Mouse (Mus musculus): ENCODE results near the gene Pgbd1. TPM values are rescaled to one million over a fixed set of nuclear protein-coding genes. Genes with fewer than 3 reads are reported as not detected.
"Not testable (repeated sequence)": the region's sequence is repeated elsewhere in the genome, so short reads cannot be mapped to it uniquely, and the experiment has no call there.

Pgbd1 gene
- polyA plus RNA-seq (2016; fragmentation: Nextera tagmentation; extraction: Ambion mirVana) = 2.2 and 3.1 TPM in 2 replicates

GRCm38 (mm10) chr13:21440503-21441206 lies at the start of gene Pgbd1:
Gene Pgbd1, minus strand, starts transcription at chr13:21441058.
- Histone ChIP-seq H3K9me3 (replicated peaks) (no peaks in the 10 kb centered on the region), H3K4me3 (peak within 1 kb of the TSS; percentile 70), H3K27me3 (replicated peaks) (no peaks in the 10 kb centered on the region), H3K4me1 (replicated peaks) (peaks cover 6% of the 10 kb centered on the region), H3K4me2 (peak within 1 kb of the TSS; percentile 90), H3K9ac (peak within 1 kb of the TSS; percentile 86), H3K27ac (ENCODE audit: poor library complexity, severe bottlenecking) (peak within 1 kb of the TSS; percentile 90), H3K36me3 (peaks cover 30% of the 10 kb centered on the region)
- peak; percentile 85 for ATAC-seq (ENCODE audit: insufficient number of reproducible peaks, low FRiP score)
- under 1% methylated on average over 32 of the region's 32 CpGs for WGBS

GRCm38 (mm10) chr13:21486881-21487280 lies 46.0 kb upstream of the Pgbd1 start:
- no peak overlapping the region for H3K27ac ChIP-seq (ENCODE audit: poor library complexity, severe bottlenecking)
- H3K4me2 ChIP-seq = no peak overlapping the region
- peaks cover 16% of the 10 kb centered on the region for H3K36me3 ChIP-seq
- peaks cover 3% of the 10 kb centered on the region for H3K9me3 ChIP-seq (replicated peaks)
- no peak overlapping the region for H3K4me3 ChIP-seq
- no peaks in the 10 kb centered on the region for H3K27me3 ChIP-seq (replicated peaks)
- ATAC-seq (ENCODE audit: insufficient number of reproducible peaks, low FRiP score) = no peak
- no peaks in the 10 kb centered on the region for H3K4me1 ChIP-seq (replicated peaks)
- WGBS = 78% methylated on average over 1 of the region's 1 CpGs
- no peak overlapping the region for H3K9ac ChIP-seq

- H3K27ac ChIP-seq (ENCODE audit: poor library complexity, severe bottlenecking) = peak within 1 kb of the TSS; percentile 70
- ATAC-seq (ENCODE audit: insufficient number of reproducible peaks, low FRiP score) = peak; percentile 82
These were observed 38.2 kb upstream of the Pgbd1 start, which contains the start of the genes Zkscan4 and Gm10065 for GRCm38 (mm10) chr13:21478759-21479670. Gene Zkscan4, plus strand, starts transcription at chr13:21478907. Gene Gm10065, minus strand, starts transcription at chr13:21479441.

GRCm38 (mm10) chr13:21472427-21472826 lies 31.6 kb upstream of the Pgbd1 start:
- Histone ChIP-seq H3K4me2 (no peak overlapping the region), H3K9me3 (replicated peaks) (no peaks in the 10 kb centered on the region), H3K4me1 (replicated peaks) (peaks cover 9% of the 10 kb centered on the region; the same call in 1 of the 2 replicates), H3K36me3 (no peaks in the 10 kb centered on the region), H3K27ac (ENCODE audit: poor library complexity, severe bottlenecking) (no peak overlapping the region), H3K4me3 (no peak overlapping the region), H3K9ac (no peak overlapping the region), H3K27me3 (replicated peaks) (no peaks in the 10 kb centered on the region)
- ATAC-seq (ENCODE audit: insufficient number of reproducible peaks, low FRiP score) = no peak
- 21% methylated on average over 4 of the region's 4 CpGs for WGBS

More at GRCm38 (mm10) chr13:21478759-21479670, 38.2 kb upstream of the Pgbd1 start, which contains the start of the genes Zkscan4 and Gm10065:
- WGBS = 6% methylated on average over 29 of the region's 31 CpGs
- H3K4me1 ChIP-seq (replicated peaks); H3K9me3 ChIP-seq (replicated peaks); H3K36me3 ChIP-seq; H3K27me3 ChIP-seq (replicated peaks): not testable (repeated sequence)
- Histone ChIP-seq H3K9ac (peak within 1 kb of the TSS; percentile 74), H3K4me3 (peak within 1 kb of the TSS; percentile 69), H3K4me2 (peak within 1 kb of the TSS; percentile 84)

- H3K9me3 ChIP-seq (replicated peaks) = no peaks in the 10 kb centered on the region
- H3K27me3 ChIP-seq (replicated peaks) = no peaks in the 10 kb centered on the region
- H3K4me2 ChIP-seq = peak overlapping the region; percentile 91
- no peak overlapping the region for H3K27ac ChIP-seq (ENCODE audit: poor library complexity, severe bottlenecking)
- no peaks in the 10 kb centered on the region for H3K36me3 ChIP-seq
- no peak for ATAC-seq (ENCODE audit: insufficient number of reproducible peaks, low FRiP score)
- H3K9ac ChIP-seq = no peak overlapping the region
- H3K4me1 ChIP-seq (replicated peaks) = peaks cover 9% of the 10 kb centered on the region; the same call in 1 of the 2 replicates
- WGBS = 6% methylated on average over 9 of the region's 9 CpGs
- H3K4me3 ChIP-seq = peak overlapping the region; percentile 66
These were observed 28.2 kb upstream of the Pgbd1 start for GRCm38 (mm10) chr13:21469097-21469496.

- peak; percentile 97 for ATAC-seq (ENCODE audit: insufficient number of reproducible peaks, low FRiP score)
- Histone ChIP-seq H3K4me3 (peak within 1 kb of the TSS; percentile 66), H3K4me1 (replicated peaks) (peaks cover 9% of the 10 kb centered on the region; the same call in 1 of the 2 replicates), H3K27ac (ENCODE audit: poor library complexity, severe bottlenecking) (peak within 1 kb of the TSS; percentile 32; the same call in 1 of the 2 replicates), H3K9ac (peak within 1 kb of the TSS; percentile 77), H3K36me3 (no peaks in the 10 kb centered on the region), H3K9me3 (replicated peaks) (no peaks in the 10 kb centered on the region), H3K27me3 (replicated peaks) (no peaks in the 10 kb centered on the region), H3K4me2 (peak within 1 kb of the TSS; percentile 91)
- under 1% methylated on average over 54 of the region's 54 CpGs for WGBS
These were observed 27.5 kb upstream of the Pgbd1 start, which contains the start of gene Nkapl for GRCm38 (mm10) chr13:21468061-21469019. Gene Nkapl, minus strand, starts transcription at chr13:21468509.

- Histone ChIP-seq H3K27me3 (replicated peaks) (no peaks in the 10 kb centered on the region), H3K4me3 (no peak overlapping the region), H3K27ac (ENCODE audit: poor library complexity, severe bottlenecking) (no peak overlapping the region), H3K9ac (no peak overlapping the region), H3K4me1 (replicated peaks) (peaks cover 5% of the 10 kb centered on the region; the same call in 1 of the 2 replicates), H3K4me2 (no peak overlapping the region), H3K36me3 (no peaks in the 10 kb centered on the region), H3K9me3 (replicated peaks) (no peaks in the 10 kb centered on the region)
- ATAC-seq (ENCODE audit: insufficient number of reproducible peaks, low FRiP score) = no peak
- 82% methylated on average over 10 of the region's 10 CpGs for WGBS
These were observed 26.5 kb upstream of the Pgbd1 start for GRCm38 (mm10) chr13:21467336-21467735.

GRCm38 (mm10) chr13:21462516-21462915 lies 21.7 kb upstream of the Pgbd1 start:
- not testable (repeated sequence) for H3K36me3 ChIP-seq; H3K4me2 ChIP-seq; ATAC-seq (ENCODE audit: insufficient number of reproducible peaks, low FRiP score); H3K4me1 ChIP-seq (replicated peaks); H3K27ac ChIP-seq (ENCODE audit: poor library complexity, severe bottlenecking); H3K4me3 ChIP-seq; H3K9ac ChIP-seq; H3K9me3 ChIP-seq (replicated peaks); H3K27me3 ChIP-seq (replicated peaks)
- WGBS = 52% methylated on average over 9 of the region's 9 CpGs

GRCm38 (mm10) chr13:21456347-21456746 lies 15.5 kb upstream of the Pgbd1 start:
- peak; percentile 67 for ATAC-seq (ENCODE audit: insufficient number of reproducible peaks, low FRiP score)
- H3K4me2 ChIP-seq = no peak overlapping the region
- H3K4me1 ChIP-seq (replicated peaks) = peaks cover 15% of the 10 kb centered on the region
- no peak overlapping the region for H3K27ac ChIP-seq (ENCODE audit: poor library complexity, severe bottlenecking)
- H3K27me3 ChIP-seq (replicated peaks) = no peaks in the 10 kb centered on the region
- no peak overlapping the region for H3K4me3 ChIP-seq
- peaks cover 4% of the 10 kb centered on the region; the same call in 1 of the 2 replicates for H3K36me3 ChIP-seq
- no peak overlapping the region for H3K9ac ChIP-seq
- H3K9me3 ChIP-seq (replicated peaks) = no peaks in the 10 kb centered on the region
- 5% methylated on average over 4 of the region's 4 CpGs for WGBS

GRCm38 (mm10) chr13:21454133-21454532 lies 13.3 kb upstream of the Pgbd1 start:
- ATAC-seq (ENCODE audit: insufficient number of reproducible peaks, low FRiP score) = peak; percentile 56; the same call in 1 of the 2 replicates
- H3K9me3 ChIP-seq (replicated peaks) = no peaks in the 10 kb centered on the region
- peak overlapping the region; percentile 85; the same call in 1 of the 2 replicates for H3K27ac ChIP-seq (ENCODE audit: poor library complexity, severe bottlenecking)
- H3K4me3 ChIP-seq = no peak overlapping the region
- H3K36me3 ChIP-seq = peaks cover 10% of the 10 kb centered on the region
- peaks cover 15% of the 10 kb centered on the region for H3K4me1 ChIP-seq (replicated peaks)
- 45% methylated on average over 3 of the region's 3 CpGs for WGBS
- H3K4me2 ChIP-seq = peak overlapping the region; percentile 80; the same call in 1 of the 2 replicates
- no peak overlapping the region for H3K9ac ChIP-seq
- H3K27me3 ChIP-seq (replicated peaks) = no peaks in the 10 kb centered on the region

All from heart, embryonic 12.5 days (tissue).